Mouse (Mus musculus): ENCODE measurements around the gene Ptpn14. TPM values are rescaled to one million over a fixed set of nuclear protein-coding genes. Genes with fewer than 3 reads are reported as not detected.
A peak's percentile ranks its signal among the peaks of the same experiment; 100 is the strongest.

Gene Ptpn14
- total RNA-seq, 2 experiments from 2014 or later, result 14.5 to 14.8 TPM

GRCm38 (mm10) chr1:189854646-189855045, 126.6 kb downstream of the Ptpn14 start:
- no peak for DNase-seq (ENCODE audit: low spot score in 2 of 2)
- no peak for TF ChIP-seq CTCF (conservative IDR thresholded peaks at IDR 0.05)
- Histone ChIP-seq H3K4me3 (no peak overlapping the region), H3K27ac (no peak overlapping the region)

- DNase-seq (ENCODE audit: low spot score in 2 of 2), result no peak
- TF ChIP-seq CTCF (conservative IDR thresholded peaks at IDR 0.05), result no peak
These were observed 127.7 kb downstream of the Ptpn14 start for GRCm38 (mm10) chr1:189855739-189856138.

GRCm38 (mm10) chr1:189858377-189858776, 130.3 kb downstream of the Ptpn14 start:
- Histone ChIP-seq H3K27ac (peak overlapping the region; percentile 37), H3K4me3 (no peak overlapping the region)
- TF ChIP-seq CTCF (conservative IDR thresholded peaks at IDR 0.05), result no peak
- DNase-seq (ENCODE audit: low spot score in 2 of 2), result no peak

More at GRCm38 (mm10) chr1:189855739-189856138, 127.7 kb downstream of the Ptpn14 start:
- no peak overlapping the region for H3K4me3 ChIP-seq
- H3K27ac ChIP-seq, result no peak overlapping the region

- DNase-seq (ENCODE audit: low spot score in 2 of 2), result no peak
- Histone ChIP-seq H3K4me3 (no peak overlapping the region), H3K27ac (no peak overlapping the region)
- TF ChIP-seq CTCF (conservative IDR thresholded peaks at IDR 0.05), result peak; percentile 18; the same call in 1 of the 2 replicates
These were observed 132.3 kb downstream of the Ptpn14 start for GRCm38 (mm10) chr1:189860112-189860941.

- Histone ChIP-seq H3K4me3 (no peak overlapping the region), H3K27ac (0 out of 2 replicates have a peak overlapping the region, but pooled peaks have one; percentile 28)
- TF ChIP-seq CTCF (conservative IDR thresholded peaks at IDR 0.05), result no peak
- DNase-seq (ENCODE audit: low spot score in 2 of 2), result no peak
These were observed 132.9 kb downstream of the Ptpn14 start for GRCm38 (mm10) chr1:189860942-189861315.

GRCm38 (mm10) chr1:189863727-189864126, 135.7 kb downstream of the Ptpn14 start:
- Histone ChIP-seq H3K4me3 (no peak overlapping the region), H3K27ac (no peak overlapping the region)
- TF ChIP-seq CTCF (conservative IDR thresholded peaks at IDR 0.05), result no peak
- no peak for DNase-seq (ENCODE audit: low spot score in 2 of 2)

- H3K27ac ChIP-seq, result no peak overlapping the region
- H3K4me3 ChIP-seq, result no peak overlapping the region
These were observed 136.2 kb downstream of the Ptpn14 start for GRCm38 (mm10) chr1:189864301-189864700.

GRCm38 (mm10) chr1:189864846-189865560, 136.9 kb downstream of the Ptpn14 start:
- no peak for TF ChIP-seq CTCF (conservative IDR thresholded peaks at IDR 0.05)
- Histone ChIP-seq H3K4me3 (no peak overlapping the region), H3K27ac (no peak overlapping the region)
- no peak for DNase-seq (ENCODE audit: low spot score in 2 of 2)

More at GRCm38 (mm10) chr1:189864301-189864700, 136.2 kb downstream of the Ptpn14 start:
- DNase-seq (ENCODE audit: low spot score in 2 of 2), result no peak
- TF ChIP-seq CTCF (conservative IDR thresholded peaks at IDR 0.05), result no peak; the same call in 1 of the 2 replicates

GRCm38 (mm10) chr1:189866621-189867020, 138.6 kb downstream of the Ptpn14 start:
- Histone ChIP-seq H3K4me3 (no peak overlapping the region), H3K27ac (peak overlapping the region; percentile 12; the same call in 1 of the 2 replicates)
- no peak for TF ChIP-seq CTCF (conservative IDR thresholded peaks at IDR 0.05)
- DNase-seq (ENCODE audit: low spot score in 2 of 2), result no peak

- no peak for TF ChIP-seq CTCF (conservative IDR thresholded peaks at IDR 0.05)
- Histone ChIP-seq H3K4me3 (no peak overlapping the region), H3K27ac (peak overlapping the region; percentile 12; the same call in 1 of the 2 replicates)
- no peak for DNase-seq (ENCODE audit: low spot score in 2 of 2)
These were observed 139.0 kb downstream of the Ptpn14 start for GRCm38 (mm10) chr1:189867034-189867433.

GRCm38 (mm10) chr1:189867497-189867896, 139.4 kb downstream of the Ptpn14 start:
- no peak for TF ChIP-seq CTCF (conservative IDR thresholded peaks at IDR 0.05)
- DNase-seq (ENCODE audit: low spot score in 2 of 2), result no peak
- Histone ChIP-seq H3K4me3 (no peak overlapping the region), H3K27ac (no peak overlapping the region; the same call in 1 of the 2 replicates)

GRCm38 (mm10) chr1:189868036-189868435, 140.0 kb downstream of the Ptpn14 start:
- no peak; the same call in 1 of the 2 replicates for TF ChIP-seq CTCF (conservative IDR thresholded peaks at IDR 0.05)
- no peak for DNase-seq (ENCODE audit: low spot score in 2 of 2)
- H3K4me3 ChIP-seq, result no peak overlapping the region
- H3K27ac ChIP-seq, result no peak overlapping the region

- Histone ChIP-seq H3K4me3 (no peak overlapping the region), H3K27ac (no peak overlapping the region)
- TF ChIP-seq CTCF (conservative IDR thresholded peaks at IDR 0.05), result peak; percentile 61
- DNase-seq (ENCODE audit: low spot score in 2 of 2), result no peak
These were observed 141.7 kb downstream of the Ptpn14 start for GRCm38 (mm10) chr1:189869651-189870270.

All from layer of hippocampus, adult 2 months (tissue).